Mouse (Mus musculus): ENCODE measurements around the gene Dip2c.
A peak's percentile ranks its signal among the peaks of the same experiment; 100 is the strongest.

Gene Dip2c

DNA sequence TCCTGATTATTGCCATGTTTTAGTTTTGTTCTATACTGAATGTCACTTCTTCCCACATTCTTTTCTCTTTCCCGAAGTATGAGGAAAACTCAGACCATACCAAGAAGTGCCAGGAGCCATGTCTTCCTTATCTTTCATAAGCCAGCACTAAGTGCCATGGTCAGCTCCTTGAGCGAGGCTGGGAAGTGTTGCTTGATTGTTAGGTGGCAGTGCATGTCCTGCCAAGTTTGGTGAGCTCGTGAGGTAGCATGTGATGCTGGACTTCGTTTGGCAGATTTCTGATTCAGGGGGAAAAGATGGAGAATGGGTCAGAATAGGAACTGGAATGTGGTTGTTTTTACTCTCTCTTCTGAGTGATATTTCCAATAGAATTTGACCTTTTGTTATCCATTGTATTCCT, 150.5 kb downstream of the Dip2c start:
- no peak for DNase-seq

DNA sequence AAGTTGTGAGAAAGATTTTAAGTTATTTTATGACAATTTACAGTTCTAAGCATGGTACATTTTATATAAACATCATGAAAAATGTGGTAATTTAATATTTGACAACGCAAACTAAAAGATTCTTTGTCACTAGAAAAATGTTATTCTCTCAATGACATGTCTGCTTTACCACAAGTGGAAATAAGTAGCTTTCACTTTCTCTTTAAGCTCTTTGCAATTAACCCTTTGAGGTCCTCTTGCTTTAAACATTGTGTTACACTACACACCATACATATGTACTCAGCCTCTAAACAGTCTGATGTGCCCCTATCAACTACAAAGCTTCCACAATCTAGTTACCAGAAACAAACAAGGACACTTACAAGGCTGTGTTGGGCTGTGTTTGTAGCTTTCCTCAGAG, 153.6 kb downstream of the Dip2c start:
- no peak for DNase-seq

DNA sequence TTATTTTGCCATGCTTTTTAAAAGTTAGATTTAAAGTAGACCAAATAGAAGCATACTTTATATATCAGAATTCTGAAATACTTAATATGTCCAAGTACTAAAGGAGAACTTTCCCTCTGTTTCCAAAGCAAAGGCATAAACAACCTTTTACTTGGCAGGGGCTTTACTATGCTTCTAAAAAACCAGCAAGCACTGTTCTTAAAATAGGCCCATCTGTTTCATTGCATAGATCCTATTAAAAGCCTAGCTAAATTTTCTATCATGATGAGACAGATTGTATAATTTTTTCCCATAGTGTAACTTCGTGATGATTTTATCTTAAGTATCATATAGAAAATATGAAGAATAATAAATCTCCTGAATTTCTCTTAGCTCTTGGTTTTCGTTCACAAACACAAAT, 154.4 kb downstream of the Dip2c start:
- DNase-seq, result no peak

GRCm38 (mm10) chr13:9431441-9431840, 155.1 kb downstream of the Dip2c start:
- DNase-seq, result no peak

DNA sequence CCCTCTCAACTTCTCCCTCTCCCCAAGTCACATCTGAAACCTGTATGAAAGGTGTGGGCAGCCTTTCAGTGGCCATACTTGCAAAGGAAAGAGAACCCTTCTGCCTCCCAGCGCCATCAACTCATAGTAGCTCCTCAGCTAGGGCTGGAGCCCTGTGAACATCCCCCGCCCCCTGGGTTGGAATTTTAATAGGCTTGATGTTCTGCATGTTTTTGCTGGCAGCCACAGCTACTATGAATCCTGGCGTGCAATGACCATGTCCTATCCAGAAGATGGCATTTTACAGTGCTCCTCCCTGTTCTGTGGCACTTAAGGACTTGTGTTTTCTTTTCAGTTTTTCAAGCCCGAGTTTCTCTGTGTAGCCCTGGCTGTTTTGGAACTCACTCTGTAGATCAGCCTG, 166.7 kb downstream of the Dip2c start:
- DNase-seq, result no peak

GRCm38 (mm10) chr13:9445533-9446294, 169.4 kb downstream of the Dip2c start:
- DNase-seq, result no peak

DNA sequence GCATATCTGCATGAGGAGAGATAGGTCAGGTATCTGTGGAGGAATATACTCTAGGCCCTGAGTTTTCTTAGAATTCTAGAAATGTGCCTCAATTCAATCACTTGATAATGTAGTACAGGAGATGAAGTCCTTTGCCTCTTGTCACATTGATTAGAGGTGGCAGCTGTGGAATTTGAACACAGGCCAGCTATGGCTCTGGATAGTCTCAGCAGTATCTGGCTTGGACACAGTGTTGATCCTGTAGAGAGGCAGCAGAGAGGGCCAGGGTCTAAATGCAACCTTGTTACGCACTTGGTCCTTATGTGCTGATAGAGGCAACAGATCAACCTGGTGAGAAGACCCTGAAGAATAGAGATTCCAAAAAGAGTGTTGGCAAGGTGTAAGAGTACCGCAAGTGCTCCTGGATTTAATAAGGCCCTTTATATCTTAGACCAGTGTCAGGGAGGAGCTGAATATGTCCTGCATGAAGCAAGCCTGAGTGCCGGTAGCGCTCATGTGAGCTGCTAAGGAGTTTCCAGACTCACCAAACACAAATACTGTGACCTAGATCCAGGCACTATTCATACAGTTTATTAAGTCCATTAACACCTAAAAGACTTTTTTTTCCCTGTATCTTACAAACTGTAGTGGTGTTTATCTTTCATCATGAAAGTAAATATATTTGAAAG, 170.3 kb downstream of the Dip2c start:
- no peak for DNase-seq

- no peak for DNase-seq
These were observed 173.9 kb downstream of the Dip2c start for GRCm38 (mm10) chr13:9450276-9450675.

DNA sequence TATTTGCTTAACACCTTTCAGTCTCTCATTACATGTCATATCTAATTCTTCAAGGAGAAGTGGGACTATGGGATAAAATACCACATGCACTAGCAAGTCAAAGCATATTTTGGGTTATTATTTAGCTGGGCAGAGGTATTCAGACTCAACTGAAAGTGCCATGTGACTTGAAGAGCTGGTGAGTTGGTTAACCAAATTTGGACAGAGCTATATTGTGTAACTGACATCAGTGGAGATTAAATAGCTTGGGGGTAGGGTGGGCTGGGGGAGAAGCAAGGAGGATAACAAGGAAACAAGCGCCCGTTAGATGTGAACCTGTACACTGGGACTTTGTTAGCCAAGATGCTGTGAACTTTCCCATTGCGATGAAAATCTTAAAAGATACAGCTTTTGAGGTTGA, 175.6 kb downstream of the Dip2c start:
- no peak for DNase-seq

- DNase-seq, result peak; percentile 24
These were observed 178.3 kb downstream of the Dip2c start for GRCm38 (mm10) chr13:9454426-9455177.

DNA sequence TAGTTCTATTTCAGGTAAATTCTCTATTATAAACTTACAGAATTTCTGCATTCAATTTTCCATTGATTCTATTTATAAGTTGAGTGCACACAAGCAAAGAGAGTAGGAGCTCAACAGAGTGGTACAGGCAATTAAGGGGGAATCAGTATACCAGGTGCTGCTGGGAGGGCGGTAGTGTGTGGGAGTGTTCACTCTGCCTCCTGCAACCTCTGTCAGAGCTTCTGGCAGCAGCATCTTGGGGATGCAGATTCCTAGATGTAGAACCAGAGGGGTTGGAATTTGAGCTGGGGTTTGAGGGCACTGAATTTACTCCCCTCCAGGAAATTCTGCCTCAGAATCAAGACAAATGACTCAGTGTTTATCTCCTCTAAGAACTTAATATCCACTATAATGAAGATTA, 179.7 kb downstream of the Dip2c start:
- no peak for DNase-seq

GRCm38 (mm10) chr13:9457420-9458308, 181.3 kb downstream of the Dip2c start:
- DNase-seq, result no peak

DNA sequence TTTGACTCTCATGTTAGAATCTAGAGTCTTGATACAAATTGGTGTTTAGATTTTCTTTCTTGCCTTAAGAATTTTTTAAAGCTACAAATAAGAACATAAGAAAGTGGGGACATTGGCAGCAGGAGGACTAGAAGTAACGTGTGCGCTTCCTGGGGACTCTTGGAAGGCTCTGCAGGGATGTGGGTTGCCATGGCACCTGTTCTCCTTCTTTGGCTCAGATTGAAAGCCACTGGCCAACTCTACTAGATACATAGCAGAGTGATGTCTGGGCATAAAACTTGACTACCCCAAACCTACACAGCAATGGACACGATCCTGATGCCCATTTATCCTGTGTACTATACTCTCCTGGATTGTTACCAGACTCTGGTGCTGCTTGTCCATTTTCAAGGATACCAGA, 188.1 kb downstream of the Dip2c start:
- DNase-seq, result no peak

DNA sequence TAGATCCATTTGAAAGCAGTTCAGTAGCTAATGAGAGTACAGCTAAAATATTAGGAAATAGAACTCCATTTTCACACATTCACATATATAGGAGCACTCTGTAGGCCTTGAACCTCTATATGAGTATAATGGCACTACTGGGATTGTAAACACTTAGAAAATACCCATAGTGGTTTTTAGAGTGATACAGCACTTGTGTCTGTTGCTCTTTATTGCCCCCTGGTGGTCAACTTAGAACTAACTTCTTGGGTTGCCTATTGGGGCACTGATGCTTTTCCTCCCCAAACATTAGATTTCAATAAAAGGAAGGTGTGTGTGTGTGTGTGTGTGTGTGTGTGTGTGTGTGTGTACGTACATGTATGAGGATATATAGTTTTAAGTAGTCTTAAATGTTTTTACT, 190.9 kb downstream of the Dip2c start:
- peak; percentile 77 for DNase-seq

GRCm38 (mm10) chr13:9473383-9473782, 197.1 kb downstream of the Dip2c start:
- no peak for DNase-seq

DNA sequence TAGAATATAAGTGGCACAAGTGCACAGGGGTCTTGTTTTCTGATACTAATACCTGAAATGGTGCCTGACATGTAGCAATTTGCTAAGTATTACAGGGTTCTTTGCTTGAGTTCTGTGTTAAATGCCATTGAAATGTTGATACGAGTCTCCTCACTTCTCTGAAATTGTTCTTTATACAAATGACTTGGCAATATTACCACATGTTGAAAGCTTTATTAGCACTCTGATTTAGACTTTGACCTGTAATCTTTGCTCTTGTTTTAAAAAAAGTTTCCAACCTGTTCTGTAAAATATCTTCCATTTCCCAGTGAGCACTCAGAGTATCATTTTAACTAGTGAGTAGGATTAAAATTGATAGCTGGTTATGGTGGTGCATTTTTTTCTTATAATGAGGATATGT, 205.4 kb downstream of the Dip2c start:
- DNase-seq, result no peak

- DNase-seq, result no peak
These were observed 213.4 kb downstream of the Dip2c start for GRCm38 (mm10) chr13:9489696-9490095.

GRCm38 (mm10) chr13:9494726-9495125, 218.4 kb downstream of the Dip2c start:
- DNase-seq, result peak; percentile 16

- DNase-seq, result no peak
These were observed 228.0 kb downstream of the Dip2c start for GRCm38 (mm10) chr13:9504118-9504856.

DNA sequence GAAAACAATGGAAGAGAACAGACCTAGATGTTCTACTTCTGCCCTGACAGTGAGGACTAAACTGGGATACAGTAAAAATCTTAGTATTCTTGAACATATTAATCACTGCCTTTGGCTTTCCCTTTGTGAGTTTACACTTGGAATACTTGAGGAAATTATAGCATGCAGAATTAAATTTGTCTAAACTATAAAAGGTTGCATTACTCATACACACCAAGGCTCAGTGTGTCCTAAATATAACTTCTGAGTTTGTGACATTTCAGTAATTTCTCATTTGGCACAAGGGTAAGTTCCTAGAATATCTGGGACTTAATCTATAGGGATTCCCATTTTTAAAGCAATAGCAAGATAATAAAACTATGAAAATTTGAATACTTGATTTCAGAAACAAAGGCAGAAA, 262.2 kb downstream of the Dip2c start:
- no peak for DNase-seq

DNA sequence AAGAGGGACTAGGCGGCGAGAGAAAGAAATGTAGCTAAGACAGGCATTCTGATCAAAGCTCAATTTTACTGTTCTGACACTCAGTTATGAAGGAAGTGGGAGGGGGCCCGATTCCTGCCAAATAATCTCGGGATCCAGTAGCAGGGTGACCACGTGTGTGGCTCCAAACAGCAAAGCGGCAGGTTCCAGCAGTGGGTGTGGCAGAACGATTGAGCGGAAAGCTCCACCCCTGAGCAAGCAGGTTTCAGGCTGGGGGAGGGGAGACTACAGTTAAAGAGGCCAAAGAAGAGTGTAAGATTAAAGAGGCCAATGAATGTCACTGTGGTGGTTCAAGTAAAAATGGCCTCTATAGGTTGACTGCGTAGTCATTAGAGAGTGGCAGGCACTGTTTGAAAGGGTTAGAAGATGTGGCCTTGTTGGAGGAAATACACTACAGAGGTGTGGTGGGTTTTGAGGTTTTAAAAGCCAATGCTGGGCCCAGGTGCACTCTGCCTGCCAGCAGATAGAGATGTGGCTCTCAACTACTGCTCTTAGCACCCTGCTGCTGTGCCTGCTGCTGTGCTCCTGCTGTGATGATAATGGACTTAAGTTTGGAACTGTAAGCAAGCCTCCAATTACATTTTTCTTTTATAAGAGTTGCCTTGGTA, 271.5 kb downstream of the Dip2c start:
- peak; percentile 2 for DNase-seq

DNA sequence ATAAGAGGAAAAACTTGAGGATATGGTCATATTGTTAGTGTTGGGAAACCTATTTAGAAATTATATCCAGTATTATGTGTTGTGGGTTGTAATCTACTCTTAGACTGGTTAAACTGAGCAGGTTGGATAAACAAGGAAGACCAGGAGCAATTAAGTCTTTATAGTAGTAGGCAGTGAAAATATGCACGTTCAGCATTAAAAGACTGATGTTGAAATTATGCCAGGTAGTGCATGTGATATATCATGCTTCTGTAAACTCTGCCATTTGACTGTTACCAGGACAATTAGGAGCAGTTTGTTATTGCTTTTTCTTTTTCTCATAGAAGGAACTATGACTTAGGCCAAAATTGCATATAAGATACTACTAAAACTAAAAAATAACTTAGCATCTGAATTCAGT, 285.8 kb downstream of the Dip2c start:
- no peak for DNase-seq

Data from embryo, embryonic 11 days (tissue).